ENCODE assay signal across 10 mouse cellular contexts in the genomic region with DNA sequence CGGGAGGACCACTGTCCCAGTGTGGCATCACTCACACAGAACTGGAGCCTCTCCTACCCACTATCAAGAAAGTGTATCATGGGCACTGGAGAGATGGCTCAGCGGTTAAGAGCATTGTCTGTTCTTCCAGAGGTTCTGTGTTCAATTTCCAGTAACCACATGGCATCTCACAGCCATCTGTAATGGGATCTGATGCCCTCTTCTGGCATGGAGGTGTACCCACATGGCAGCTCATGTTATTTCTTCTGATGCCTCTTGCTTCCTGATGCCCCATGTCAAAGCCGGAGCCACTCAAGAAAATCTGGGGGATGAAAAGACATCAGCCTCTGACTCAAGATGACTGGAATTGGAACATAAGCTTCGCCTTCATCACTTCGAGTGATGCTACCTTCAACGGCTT. TPM values are rescaled to one million over a fixed set of nuclear protein-coding genes. Genes with fewer than 3 reads are reported as not detected.
DNase-seq lines count a peak whose midpoint lies in the region; ATAC-seq and TF ChIP-seq lines count a peak whose summit lies in the region.
"Had no signal": no experiment of that assay in that cellular context is flagged by ENCODE, and none has a peak within 500 bp of the region (broad histone marks: within the 10 kb centered on the region; RNA-seq: fewer than 3 reads in every experiment).

No protein-coding gene starts in this region.

- no peaks in the 10 kb centered on the region for H3K9me3 ChIP-seq in liver, embryonic 14.5 days (ENCODE audit: control insufficient read depth, low read length)
- no peaks in the 10 kb centered on the region for H3K9me3 ChIP-seq in liver, embryonic 12.5 days (replicated peaks)

- in situ Hi-C loops in Patski (cut with MboI; ENCODE audit: low pct_unique_long_range_greater_than_20kb), result loop anchor here (5.0 kb wide), 1 partner anchor 77 kb away; no protein-coding TSS in a partner anchor

- WGBS in liver, embryonic 14.5 days (ENCODE audit: insufficient replicate concordance), result 68% methylated on average over 6 of the region's 6 CpGs
- 73% methylated on average over 6 of the region's 6 CpGs for WGBS in liver, embryonic 12.5 days (ENCODE audit: insufficient replicate concordance)
- 87% methylated on average over 6 of the region's 6 CpGs for WGBS in small intestine, adult 2 months

- no peaks in the 10 kb centered on the region for H3K4me1 ChIP-seq in liver, embryonic 14.5 days (replicated peaks; ENCODE audit: control insufficient read depth in 2 of 2, insufficient read depth in 2 of 2, low read length in 1 of 2)
- no peaks in the 10 kb centered on the region for H3K4me1 ChIP-seq in liver, embryonic 12.5 days
- H3K4me1 ChIP-seq in small intestine, adult 2 months (ENCODE audit: control insufficient read depth, insufficient read depth, insufficient read length, low read length), result no peaks in the 10 kb centered on the region

- POLR2A ChIA-PET in Patski (lab: Charles Lee), result no interaction called here

- H3K9ac ChIP-seq in liver, embryonic 14.5 days (replicated peaks), result no peak overlapping the region
- H3K9ac ChIP-seq in liver, embryonic 12.5 days, result no peak overlapping the region

- no peaks in the 10 kb centered on the region for H3K27me3 ChIP-seq in liver, embryonic 14.5 days (ENCODE audit: control insufficient read depth, insufficient read depth, low read length)
- peaks cover 28% of the 10 kb centered on the region for H3K27me3 ChIP-seq in liver, embryonic 12.5 days (replicated peaks)
- H3K27me3 ChIP-seq in Patski, result no peaks in the 10 kb centered on the region
- H3K27me3 ChIP-seq in small intestine, adult 2 months (ENCODE audit: control insufficient read depth, insufficient read depth, low read length), result no peaks in the 10 kb centered on the region

- CTCF ChIA-PET in Patski (lab: Charles Lee), result interaction anchor here (1.0 to 1.6 kb wide), 3 partner anchors 24 to 44 kb away, joined by 3 to 4 read pairs (median 3); partner anchors contain the start of gene Slc9a1

- TF ChIP-seq EP300 in liver, embryonic 14.5 days (IDR thresholded peaks at IDR 0.05; ENCODE audit: low read depth), result no peak

- peak; percentile 77 for DNase-seq in heart, adult 11 months
- DNase-seq in heart, adult 9 months (ENCODE audit: low spot score in 2 of 2), result no peak
- no peak for DNase-seq in liver, embryonic 14.5 days (ENCODE audit: low read depth in 3 of 3, low spot score in 3 of 3)
- no peak for DNase-seq in Patski (ENCODE audit: low read depth, low spot score)
- no peak for DNase-seq in cerebellum, postnatal 14 days
- no peak for DNase-seq in right cerebral cortex, postnatal 10 days (ENCODE audit: low spot score in 2 of 2)
- DNase-seq: cerebellum, postnatal 36 days; kidney, postnatal 4 days had no signal

- peak; percentile 61 for TF ChIP-seq CTCF in liver, embryonic 14.5 days (IDR thresholded peaks at IDR 0.05; ENCODE audit: low read depth)
- TF ChIP-seq CTCF in Patski (IDR thresholded peaks at IDR 0.05), result peak; percentile 62
- peak; percentile 28; the same call in 1 of the 2 replicates for TF ChIP-seq CTCF in small intestine, adult 2 months (IDR thresholded peaks at IDR 0.05; ENCODE audit: extremely low read depth, insufficient read length, insufficient replicate concordance, low read depth, low read length)

- no peak overlapping the region for H3K27ac ChIP-seq in liver, embryonic 14.5 days
- H3K27ac ChIP-seq in liver, embryonic 12.5 days, result no peak overlapping the region
- H3K27ac ChIP-seq in small intestine, adult 2 months (ENCODE audit: insufficient read depth, low read depth, low read length), result no peak overlapping the region

- H3K36me3 ChIP-seq in liver, embryonic 14.5 days (replicated peaks; ENCODE audit: control insufficient read depth, insufficient read depth, low read depth), result no peaks in the 10 kb centered on the region
- no peaks in the 10 kb centered on the region for H3K36me3 ChIP-seq in liver, embryonic 12.5 days
- no peaks in the 10 kb centered on the region for H3K36me3 ChIP-seq in small intestine, adult 2 months (ENCODE audit: control insufficient read depth, insufficient read depth, low read length)

- H3K4me3 ChIP-seq in liver, embryonic 14.5 days (ENCODE audit: insufficient read depth in 1 of 2, low read depth in 2 of 2, low read length in 2 of 2), result no peak overlapping the region
- no peak overlapping the region for H3K4me3 ChIP-seq in liver, embryonic 12.5 days
- H3K4me3 ChIP-seq in small intestine, adult 2 months (ENCODE audit: low read depth, low read length), result no peak overlapping the region

- ATAC-seq in liver, embryonic 14.5 days (ENCODE audit: insufficient read depth), result no peak
- ATAC-seq in liver, embryonic 12.5 days, result no peak
- ATAC-seq in Patski, result no peak

- no peak overlapping the region for H3K4me2 ChIP-seq in liver, embryonic 14.5 days (ENCODE audit: low read depth)
- no peak overlapping the region for H3K4me2 ChIP-seq in liver, embryonic 12.5 days

- no peak for TF ChIP-seq POLR2A in small intestine, adult 2 months (IDR thresholded peaks at IDR 0.05; ENCODE audit: low read depth, low read length)

RNA-seq across cellular contexts. Expression of gene Wdtc1, which starts 7.6 kb away (rescaled TPM):
- polyA plus RNA-seq in liver, embryonic 14.5 days (2012; rRNA removed), result 6.4 and 7.0 TPM in 2 replicates
- polyA plus RNA-seq in liver, embryonic 14.5 days (2014; fragmentation: Nextera tagmentation; extraction: Ambion mirVana), result 7.3 and 9.1 TPM in 2 replicates
- polyA plus RNA-seq in liver, embryonic 12.5 days (2016; fragmentation: Nextera tagmentation; extraction: Ambion mirVana), result 10.0 and 11.2 TPM in 2 replicates
- polyA plus RNA-seq in Patski (2021), result 33.8 TPM
- polyA plus RNA-seq in small intestine, adult 2 months (2012; rRNA removed), result 49.3 and 90.5 TPM in 2 replicates

RNA-seq across cellular contexts. Expression of gene Slc9a1, which starts 23.8 kb away (rescaled TPM):
- polyA plus RNA-seq in liver, embryonic 14.5 days (2012; rRNA removed), result 6.7 and 7.6 TPM in 2 replicates
- polyA plus RNA-seq in liver, embryonic 14.5 days (2014; fragmentation: Nextera tagmentation; extraction: Ambion mirVana), result 2.1 and 2.3 TPM in 2 replicates
- polyA plus RNA-seq in liver, embryonic 12.5 days (2016; fragmentation: Nextera tagmentation; extraction: Ambion mirVana), result 4.2 and 4.9 TPM in 2 replicates
- 25.2 TPM for polyA plus RNA-seq in Patski (2021)
- 35.4 and 46.3 TPM in 2 replicates for polyA plus RNA-seq in small intestine, adult 2 months (2012; rRNA removed)
